Mouse (Mus musculus) midbrain, embryonic 16.5 days (tissue): ENCODE measurements at regions not wholly inside any gene's neighbourhood (a gene's known extent, or its start where the extent isn't known, plus 50 kb on each side); places are given as distances from the start of the nearest gene placed in this dataset.

Source experiments
- ATAC-seq: fragments of 200-750 bp; cut with Nextera tagmentation; 2 replicates; pipeline ENCODE4 v1.8.0; 2017; ENCODE audit warnings: moderate TSS enrichment
- H3K27ac ChIP-seq: fragments of 300-500 bp; sonication (generic); 2 replicates; pipeline ENCODE4 v1.5.1; 2014; ENCODE audit warnings: mild to moderate bottlenecking, low read length, mixed read lengths
- H3K27me3 ChIP-seq: fragments of 300-500 bp; sonication (generic); 2 replicates; pipeline ENCODE4 v1.6.1; 2014; ENCODE audit warnings: low read depth, low read length, mixed read lengths; ENCODE audit not compliant: control insufficient read depth, insufficient read depth
- H3K36me3 ChIP-seq: fragments of 300-500 bp; sonication (generic); 2 replicates; pipeline ENCODE4 v1.6.1; 2014; ENCODE audit warnings: mild to moderate bottlenecking, low read length, moderate library complexity, mixed read lengths; ENCODE audit not compliant: control insufficient read depth, insufficient read depth
- H3K4me1 ChIP-seq: fragments of 300-500 bp; sonication (generic); 2 replicates; pipeline ENCODE4 v1.6.1; 2014; ENCODE audit warnings: mild to moderate bottlenecking, low read length, mixed read lengths; ENCODE audit not compliant: control insufficient read depth, insufficient read depth
- H3K4me2 ChIP-seq: fragments of 300-500 bp; sonication (generic); 2 replicates; pipeline ENCODE4 v1.6.1; 2014; ENCODE audit warnings: mild to moderate bottlenecking, low read length, mixed read lengths
- H3K4me3 ChIP-seq: fragments of 300-500 bp; sonication (generic); 2 replicates; pipeline ENCODE4 v1.5.1; 2014; ENCODE audit warnings: low read depth, mild to moderate bottlenecking, low read length, moderate library complexity, mixed read lengths
- H3K9ac ChIP-seq: fragments of 300-500 bp; sonication (generic); 2 replicates; pipeline ENCODE4 v1.6.1; 2014; ENCODE audit warnings: low read depth, low read length, mixed read lengths
- H3K9me3 ChIP-seq: fragments of 300-500 bp; sonication (generic); replicated peaks from 2 replicates; pipeline ENCODE4 v1.6.1; 2014; ENCODE audit warnings: mild to moderate bottlenecking, low read length, mixed read lengths; ENCODE audit not compliant: control insufficient read depth, poor library complexity, severe bottlenecking
- WGBS: fragments of 180-500 bp; shearing (Covaris S2); extraction: QIAGEN DNeasy Blood & Tissue Kit; methylation state at CpG from one replicate; pipeline ENCODE4 v1.1.7; 2014; 5-methylcytosine and 5-hydroxymethylcytosine counted together

- no peak for ATAC-seq
- no peaks in the 10 kb centered on the region for H3K27me3 ChIP-seq
- H3K4me1 ChIP-seq, result 0 out of 2 replicates have a peak, but pooled peaks cover 2% of the 10 kb centered on the region
- no peak overlapping the region for H3K4me2 ChIP-seq
- no peaks in the 10 kb centered on the region for H3K9me3 ChIP-seq
- H3K27ac ChIP-seq, result no peak overlapping the region
- H3K4me3 ChIP-seq, result no peak overlapping the region
- 89% methylated on average over 5 of the region's 5 CpGs for WGBS
- H3K9ac ChIP-seq, result no peak overlapping the region
- no peaks in the 10 kb centered on the region for H3K36me3 ChIP-seq
These were observed 55.9 kb downstream of the Hdgfl1 start for GRCm38 (mm10) chr13:26714056-26714455.

GRCm38 (mm10) chr13:26699062-26699684, 70.8 kb downstream of the Hdgfl1 start:
- H3K4me3 ChIP-seq, result no peak overlapping the region
- no peak overlapping the region for H3K27ac ChIP-seq
- H3K4me2 ChIP-seq, result no peak overlapping the region
- no peaks in the 10 kb centered on the region for H3K36me3 ChIP-seq
- H3K27me3 ChIP-seq, result no peaks in the 10 kb centered on the region
- WGBS, result 22% methylated on average over 4 of the region's 4 CpGs
- peak; percentile 80; the same call in 1 of the 2 replicates for ATAC-seq
- H3K9me3 ChIP-seq, result no peaks in the 10 kb centered on the region
- no peak overlapping the region for H3K9ac ChIP-seq
- H3K4me1 ChIP-seq, result no peaks in the 10 kb centered on the region

GRCm38 (mm10) chr13:26659471-26659870, 110.5 kb downstream of the Hdgfl1 start:
- no peak for ATAC-seq
- 45% methylated on average over 2 of the region's 2 CpGs for WGBS
- Histone ChIP-seq H3K9ac (no peak overlapping the region), H3K27ac (no peak overlapping the region), H3K4me1 (no peaks in the 10 kb centered on the region), H3K4me2 (no peak overlapping the region), H3K27me3 (no peaks in the 10 kb centered on the region), H3K9me3 (no peaks in the 10 kb centered on the region), H3K36me3 (no peaks in the 10 kb centered on the region), H3K4me3 (no peak overlapping the region)

GRCm38 (mm10) chr13:26657010-26657611, 112.9 kb downstream of the Hdgfl1 start:
- no peak overlapping the region for H3K27ac ChIP-seq
- 30% methylated on average over 1 of the region's 1 CpGs for WGBS
- H3K9me3 ChIP-seq, result no peaks in the 10 kb centered on the region
- no peaks in the 10 kb centered on the region for H3K36me3 ChIP-seq
- peak; percentile 96 for ATAC-seq
- no peak overlapping the region for H3K4me3 ChIP-seq
- H3K9ac ChIP-seq, result no peak overlapping the region
- no peaks in the 10 kb centered on the region for H3K4me1 ChIP-seq
- H3K4me2 ChIP-seq, result no peak overlapping the region
- no peaks in the 10 kb centered on the region for H3K27me3 ChIP-seq
